Mouse (Mus musculus) spleen, postnatal 4 days (tissue): ENCODE measurements around the gene Esrrg.

ENCODE experiments used
- DNase-seq, 2 experiments: peaks; one replicate each; pipeline ENCODE4 v3.0.0; 2022; ENCODE audit warnings: low spot score in 2 of 2

Gene Esrrg

DNA sequence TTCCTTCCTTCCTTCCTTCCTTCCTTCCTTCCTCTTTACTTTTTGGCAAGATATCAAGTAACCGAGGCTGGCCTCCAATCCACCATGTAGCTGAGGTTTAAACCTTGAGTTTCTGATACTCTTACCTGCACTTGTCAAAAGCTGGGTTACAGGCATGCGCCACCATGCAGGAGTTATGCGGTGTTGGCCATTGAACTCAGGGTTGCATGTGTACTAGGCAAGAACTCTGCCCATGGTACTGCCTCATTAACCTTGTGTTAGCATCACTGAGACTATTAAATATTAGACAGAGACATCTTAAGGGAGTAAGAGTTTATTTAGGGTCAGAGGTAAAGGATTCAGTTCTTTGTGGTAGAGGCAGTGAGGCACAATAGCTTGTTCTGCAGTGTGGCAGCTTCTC is 161.6 kb downstream of the Esrrg start:
- no peak for DNase-seq

GRCm38 (mm10) chr1:187771067-187771466 is 162.5 kb downstream of the Esrrg start:
- no peak for DNase-seq

DNA sequence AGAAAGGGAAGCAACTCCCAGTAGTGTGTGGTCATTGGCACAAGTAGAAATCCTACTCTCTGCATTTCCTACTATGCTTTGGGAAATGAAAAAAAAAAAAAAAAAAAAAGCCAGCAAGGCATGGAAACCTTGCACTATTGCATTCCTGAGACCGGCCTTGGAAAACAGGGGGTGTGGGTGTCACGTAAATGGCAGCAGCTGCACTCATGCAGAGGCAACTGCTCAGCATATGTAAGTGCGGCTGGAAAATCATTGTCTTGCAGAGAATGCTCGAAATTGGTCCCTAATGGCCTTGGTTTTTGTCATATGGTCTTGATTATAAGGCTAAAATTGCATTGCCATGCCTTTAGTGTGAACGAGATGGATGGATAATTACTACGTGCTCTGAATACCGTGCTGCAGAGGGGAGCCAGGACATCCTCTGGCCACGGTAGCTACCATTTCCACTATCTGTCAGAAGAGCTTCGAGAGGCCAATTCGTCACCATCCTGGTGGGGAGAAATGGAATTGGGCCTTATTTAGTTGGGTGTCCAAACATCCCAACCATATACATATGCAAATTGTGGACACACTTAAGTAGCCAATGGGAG is 171.1 kb downstream of the Esrrg start:
- DNase-seq, result no peak

- no peak for DNase-seq
Observed at GRCm38 (mm10) chr1:187785226-187785625, 176.6 kb downstream of the Esrrg start.

GRCm38 (mm10) chr1:187787055-187788016 is 178.7 kb downstream of the Esrrg start:
- no peak for DNase-seq

- DNase-seq, result no peak
Observed at GRCm38 (mm10) chr1:187794240-187794930, 185.8 kb downstream of the Esrrg start.

DNA sequence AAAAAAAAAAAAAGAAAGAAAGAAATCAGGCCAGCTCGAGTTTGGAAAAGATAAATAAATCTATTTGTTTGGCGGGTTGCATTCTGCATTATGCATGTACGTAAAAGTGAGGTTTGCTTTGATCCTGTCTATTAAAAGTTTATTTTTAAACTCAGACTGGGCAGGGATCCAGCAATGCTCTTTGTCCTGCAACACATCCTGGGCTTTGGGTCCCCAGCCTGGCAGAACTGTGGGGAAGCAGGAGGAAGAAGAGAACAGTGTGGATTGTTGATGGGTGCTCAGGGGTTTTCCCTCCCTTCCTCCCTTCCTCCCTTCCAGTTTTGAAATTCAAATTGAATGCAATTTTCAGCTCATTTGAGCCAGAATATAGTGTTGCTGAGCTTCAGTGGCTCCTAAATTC is 187.0 kb downstream of the Esrrg start:
- no peak for DNase-seq

DNA sequence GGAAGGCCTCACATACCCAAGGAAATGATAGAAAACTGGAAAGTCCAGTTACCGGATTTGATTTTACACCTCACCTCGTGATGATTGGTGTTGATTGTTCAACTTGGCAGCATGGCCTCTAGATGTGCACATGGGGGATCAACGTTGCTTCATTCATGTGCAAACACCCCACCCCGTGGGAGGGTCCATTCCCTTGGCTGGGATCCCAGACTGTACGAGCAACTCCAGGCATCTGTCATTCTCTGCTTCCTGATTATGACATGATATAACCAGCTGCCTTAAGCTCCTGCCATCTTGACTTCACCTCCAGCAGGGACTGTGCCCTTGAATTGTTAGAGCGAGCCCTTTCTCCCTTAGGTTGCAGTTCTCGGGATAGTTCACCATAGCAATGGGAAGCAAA is 190.7 kb downstream of the Esrrg start:
- no peak for DNase-seq

- DNase-seq, result no peak
Observed at GRCm38 (mm10) chr1:187800761-187801160, 192.2 kb downstream of the Esrrg start.

- no peak for DNase-seq
Observed at GRCm38 (mm10) chr1:187803566-187803965, 195.0 kb downstream of the Esrrg start.

GRCm38 (mm10) chr1:187803997-187804396 is 195.4 kb downstream of the Esrrg start:
- no peak for DNase-seq

- no peak for DNase-seq
Observed at GRCm38 (mm10) chr1:187805001-187805400, 196.4 kb downstream of the Esrrg start.

DNA sequence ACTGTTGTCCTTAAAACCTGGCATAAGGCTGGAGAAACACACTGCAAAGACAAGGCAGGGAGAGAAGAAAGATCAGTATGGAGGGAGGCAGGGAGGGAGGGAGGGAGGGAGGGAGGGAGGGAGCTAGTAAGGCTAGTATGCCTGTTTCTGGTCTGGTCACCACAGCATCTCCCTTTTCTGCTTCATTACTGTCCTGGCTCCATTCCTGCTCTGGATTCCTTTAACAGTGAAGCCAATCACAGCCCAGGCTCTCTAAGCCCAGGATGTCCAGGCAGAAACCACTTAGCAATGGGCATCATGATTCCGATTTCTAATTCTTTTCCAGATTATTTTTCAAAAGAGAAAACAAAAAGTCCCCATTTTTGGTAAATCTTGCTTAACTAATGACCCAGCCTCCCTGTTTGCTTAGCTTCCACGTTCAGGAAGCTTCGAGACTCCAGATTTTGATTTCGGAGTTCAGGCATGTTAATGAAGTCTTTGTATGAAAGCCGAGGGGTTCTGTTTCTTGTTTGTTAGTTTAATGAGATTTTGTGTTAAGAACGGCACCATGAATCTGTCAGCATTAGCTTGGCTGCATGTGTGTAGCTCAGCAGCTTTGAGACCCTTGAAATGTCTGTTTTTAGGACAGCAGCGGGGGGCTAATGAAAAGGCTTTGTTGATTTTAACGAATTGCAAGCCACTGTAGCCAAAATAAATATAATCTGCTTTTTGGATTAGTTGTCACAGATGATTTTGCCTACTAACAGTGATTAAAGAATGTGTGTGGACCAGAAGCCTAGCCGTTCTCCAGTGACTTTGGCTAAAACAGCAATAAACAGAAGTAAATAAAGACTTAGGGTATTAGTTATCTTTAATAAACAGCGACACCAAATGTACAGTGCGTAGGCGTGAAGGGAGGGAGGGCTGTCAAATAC is 199.1 kb downstream of the Esrrg start:
- DNase-seq, result no peak

GRCm38 (mm10) chr1:187808391-187808922 is 199.9 kb downstream of the Esrrg start:
- no peak for DNase-seq

DNA sequence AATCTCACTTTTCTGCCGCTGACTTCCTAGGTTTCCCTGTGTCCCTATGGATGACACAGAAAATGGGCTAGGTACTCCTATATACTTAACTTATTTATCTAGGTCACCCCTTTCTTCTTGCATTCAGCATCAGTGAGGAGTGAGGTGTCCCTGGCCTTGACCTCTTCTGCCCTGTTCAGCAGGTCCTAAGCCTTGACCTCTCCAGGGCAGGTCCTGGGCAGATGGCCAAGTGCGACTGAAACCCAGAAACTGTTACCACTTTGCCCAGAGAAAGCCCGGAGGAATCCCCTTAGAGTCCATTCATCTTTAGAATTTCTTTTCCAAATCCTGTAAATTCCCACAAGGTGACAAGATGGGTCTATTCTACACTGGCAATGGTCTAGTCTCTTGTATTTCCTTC is 201.0 kb downstream of the Esrrg start:
- DNase-seq, result no peak

DNA sequence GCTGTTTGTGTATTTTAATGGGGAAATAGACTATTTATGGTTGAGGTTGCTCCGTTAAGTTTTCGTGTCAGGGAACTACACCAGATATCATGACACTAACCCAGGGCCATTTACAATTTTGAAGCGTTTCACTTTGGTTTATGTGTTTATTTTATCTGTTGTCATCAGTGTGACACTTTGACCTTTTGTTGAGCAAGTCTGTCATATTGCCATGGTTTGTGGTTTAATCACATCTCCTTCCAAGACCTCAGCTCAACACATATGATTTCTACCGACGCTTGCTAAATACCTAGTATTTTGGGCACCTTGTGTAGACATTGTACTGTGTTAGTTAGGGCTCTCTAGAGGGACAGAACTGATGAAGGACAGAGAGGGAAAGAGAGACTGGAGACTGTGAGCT is 210.8 kb downstream of the Esrrg start:
- no peak for DNase-seq

DNA sequence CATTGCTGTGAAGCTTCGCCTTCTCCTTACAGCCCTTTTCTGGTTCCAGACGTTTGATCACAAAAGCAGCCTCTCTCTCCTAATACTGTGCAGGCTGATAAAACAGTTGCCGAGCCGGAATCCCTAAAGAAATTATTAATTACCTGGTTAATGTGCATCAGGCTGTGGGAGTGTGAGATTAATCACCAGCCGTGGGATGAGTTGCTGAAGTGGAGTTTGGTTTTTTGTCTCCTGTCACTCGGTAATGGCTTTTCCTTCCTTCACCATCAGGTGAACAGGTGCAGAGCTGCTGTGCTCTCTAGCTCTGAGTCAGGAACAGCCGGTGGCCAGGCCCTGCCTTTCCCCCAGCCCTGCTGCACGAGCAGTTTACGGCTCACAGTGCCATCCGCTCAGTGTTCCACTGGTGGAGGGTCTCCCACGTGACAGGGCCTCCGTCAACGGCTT is 212.8 kb downstream of the Esrrg start:
- no peak for DNase-seq

DNA sequence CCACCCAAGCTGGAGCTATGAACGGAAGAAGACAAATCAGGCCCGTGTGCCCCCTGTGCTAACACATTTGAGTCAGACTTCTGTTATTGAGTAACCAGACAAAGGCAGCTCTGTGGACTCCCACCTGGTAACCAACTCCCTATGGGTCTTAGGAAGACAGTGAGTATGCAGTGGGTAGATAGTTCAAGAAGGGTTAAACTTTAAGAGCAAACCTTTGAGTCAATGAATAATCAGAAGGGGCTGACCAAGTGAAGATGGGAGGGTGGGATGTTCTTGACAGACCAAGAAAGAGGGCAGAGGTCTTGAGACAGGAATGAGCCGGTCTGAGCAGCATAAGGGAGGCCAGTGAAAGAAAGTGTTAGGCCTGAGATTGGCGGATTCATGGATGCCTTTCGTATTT is 214.8 kb downstream of the Esrrg start:
- no peak for DNase-seq

GRCm38 (mm10) chr1:187825421-187826097 is 217.0 kb downstream of the Esrrg start:
- no peak for DNase-seq

GRCm38 (mm10) chr1:187826140-187826539 is 217.5 kb downstream of the Esrrg start:
- DNase-seq, result no peak

DNA sequence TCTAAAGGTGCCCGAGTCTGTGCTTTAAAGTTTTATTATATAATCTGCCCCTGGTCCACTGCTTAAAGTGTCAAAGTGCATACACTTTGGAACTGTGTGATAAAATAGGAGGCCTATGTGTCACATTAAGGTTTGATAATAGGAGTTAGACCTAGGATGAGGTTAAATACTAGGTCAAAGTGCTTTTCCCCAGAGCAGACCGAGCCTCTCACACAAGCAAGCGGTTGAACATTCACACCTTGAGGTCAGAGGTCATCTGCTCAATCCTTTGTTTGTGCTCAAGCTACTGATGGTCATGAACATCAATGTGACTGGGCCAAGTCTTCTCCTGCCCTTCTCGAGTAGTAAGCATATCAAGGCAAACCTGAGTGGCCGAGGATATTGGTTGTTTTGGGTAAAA is 218.3 kb downstream of the Esrrg start:
- DNase-seq, result no peak
